Mouse (Mus musculus) stomach, embryonic 16.5 days (tissue): ENCODE measurements at regions not wholly inside any gene's neighbourhood (a gene's known extent, or its start where the extent isn't known, plus 50 kb on each side); places are given as distances from the start of the nearest gene placed in this dataset.

ENCODE experiments used
- ATAC-seq: fragments of 200-750 bp; cut with Nextera tagmentation; 2 replicates; pipeline ENCODE4 v1.8.0; 2017; ENCODE audit warnings: moderate number of reproducible peaks, moderate TSS enrichment; ENCODE audit not compliant: insufficient read depth, low FRiP score
- H3K27ac ChIP-seq: fragments of 300-500 bp; sonication (generic); 2 replicates; pipeline ENCODE4 v1.5.1; 2014; ENCODE audit warnings: low read length
- H3K27me3 ChIP-seq: fragments of 300-500 bp; sonication (generic); 2 replicates; pipeline ENCODE4 v1.6.1; 2014; ENCODE audit warnings: low read length, control low read depth, mixed read lengths; ENCODE audit not compliant: control insufficient read depth, insufficient read depth
- H3K36me3 ChIP-seq: fragments of 300-500 bp; sonication (generic); 2 replicates; pipeline ENCODE4 v1.6.1; 2014; ENCODE audit warnings: low read length; ENCODE audit not compliant: control insufficient read depth, insufficient read depth
- H3K4me1 ChIP-seq: fragments of 300-500 bp; sonication (generic); 2 replicates; pipeline ENCODE4 v1.6.1; 2014; ENCODE audit warnings: low read length, control low read depth, mixed read lengths; ENCODE audit not compliant: control insufficient read depth, insufficient read depth
- H3K4me2 ChIP-seq: fragments of 300-500 bp; sonication (generic); 2 replicates; pipeline ENCODE4 v1.6.1; 2014; ENCODE audit warnings: low read depth, low read length, mixed read lengths
- H3K4me3 ChIP-seq: fragments of 300-500 bp; sonication (generic); replicated peaks from 2 replicates; pipeline ENCODE4 v1.5.1; 2014; ENCODE audit warnings: mild to moderate bottlenecking, low read length
- H3K9ac ChIP-seq: fragments of 300-500 bp; sonication (generic); 2 replicates; pipeline ENCODE4 v1.6.1; 2014; ENCODE audit warnings: low read length
- H3K9me3 ChIP-seq: fragments of 300-500 bp; sonication (generic); replicated peaks from 2 replicates; pipeline ENCODE4 v1.6.1; 2016; ENCODE audit warnings: low read length, control low read depth; ENCODE audit not compliant: control insufficient read depth
- WGBS: fragments of 180-500 bp; shearing (Covaris S2); extraction: QIAGEN DNeasy Blood & Tissue Kit; methylation state at CpG from one replicate; pipeline ENCODE4 v1.1.7; 2014; 5-methylcytosine and 5-hydroxymethylcytosine counted together

GRCm38 (mm10) chr15:53009337-53009736 is 875.4 kb upstream of the Gm7489 start:
- no peak overlapping the region for H3K4me3 ChIP-seq
- no peaks in the 10 kb centered on the region for H3K36me3 ChIP-seq
- H3K9me3 ChIP-seq: no peaks in the 10 kb centered on the region
- H3K4me1 ChIP-seq: no peaks in the 10 kb centered on the region
- no peak overlapping the region for H3K4me2 ChIP-seq
- WGBS: 80% methylated on average over 3 of the region's 3 CpGs
- H3K9ac ChIP-seq: no peak overlapping the region
- no peaks in the 10 kb centered on the region for H3K27me3 ChIP-seq
- no peak for ATAC-seq
- H3K27ac ChIP-seq: no peak overlapping the region
